Mouse (Mus musculus) bone marrow, adult 2 months (tissue): ENCODE measurements around the gene Prkcg. TPM values are rescaled to one million over a fixed set of nuclear protein-coding genes. Genes with fewer than 3 reads are reported as not detected.

Source experiments
- H3K27ac ChIP-seq: fragments of 200-500 bp; 2 replicates; pipeline ENCODE4 v1.5.1; 2012; ENCODE audit warnings: low read depth, mild to moderate bottlenecking, control low read depth, inconsistent platforms, low read length; ENCODE audit not compliant: control insufficient read depth, poor library complexity, insufficient read depth
- H3K4me1 ChIP-seq: fragments of 200-500 bp; 2 replicates; pipeline ENCODE4 v1.6.1; 2011; ENCODE audit warnings: low read length; ENCODE audit not compliant: control insufficient read depth, insufficient read depth
- H3K4me3 ChIP-seq: fragments of 200-500 bp; replicated peaks from 2 replicates; pipeline ENCODE3; 2011; ENCODE audit warnings: mild to moderate bottlenecking, low read depth, low read length, control low read depth; ENCODE audit not compliant: control insufficient read depth
- CTCF ChIP-seq: fragments of 200-500 bp; IDR thresholded peaks from 2 replicates; pipeline ENCODE4 v1.5.1; 2011; ENCODE audit warnings: low read length, control low read depth; ENCODE audit not compliant: control insufficient read depth, insufficient read depth
- POLR2A ChIP-seq: fragments of 200-500 bp; IDR thresholded peaks from 2 replicates; pipeline ENCODE4 v1.6.1; 2011; ENCODE audit warnings: low read depth, mild to moderate bottlenecking, control low read depth, low read length, borderline replicate concordance; ENCODE audit not compliant: control insufficient read depth
- WGBS: fragments of 180-500 bp; shearing (Covaris S2); methylation state at CpG from one replicate; pipeline ENCODE4 v1.1.7; 2018; 5-methylcytosine and 5-hydroxymethylcytosine counted together
- polyA plus RNA-seq: library from polyadenylated mRNA; stranded (reverse); fragments of >200 nt; gene quantifications from 2 replicates; pipeline ENCODE4 v1.2.4, GENCODE M21; 2011; ENCODE audit warnings: low replicate concordance; ENCODE audit not compliant: missing spikeins, insufficient read depth, insufficient read length

Gene Prkcg
- polyA plus RNA-seq, 1 experiment: 3.2 TPM

- Histone ChIP-seq H3K4me3 (no peak overlapping the region), H3K4me1 (no peaks in the 10 kb centered on the region), H3K27ac (no peak overlapping the region)
- TF ChIP-seq POLR2A (no peak), CTCF (no peak)
- 82% methylated on average over 4 of the region's 4 CpGs for WGBS
Observed at GRCm38 (mm10) chr7:3370407-3370806, 81.4 kb downstream of the Prkcg start.

- WGBS: 74% methylated on average over 2 of the region's 2 CpGs
- TF ChIP-seq CTCF (no peak), POLR2A (no peak)
Observed at GRCm38 (mm10) chr7:3372376-3372775, 83.4 kb downstream of the Prkcg start.

GRCm38 (mm10) chr7:3373754-3374153 is 84.8 kb downstream of the Prkcg start:
- Histone ChIP-seq H3K4me3 (no peak overlapping the region), H3K4me1 (no peaks in the 10 kb centered on the region), H3K27ac (no peak overlapping the region)
- 56% methylated on average over 8 of the region's 8 CpGs for WGBS
- TF ChIP-seq CTCF (no peak), POLR2A (no peak)

More at GRCm38 (mm10) chr7:3372376-3372775, 83.4 kb downstream of the Prkcg start:
- H3K4me1 ChIP-seq: no peaks in the 10 kb centered on the region
- H3K4me3 ChIP-seq: no peak overlapping the region
- no peak overlapping the region for H3K27ac ChIP-seq

GRCm38 (mm10) chr7:3376831-3377230 is 87.9 kb downstream of the Prkcg start:
- TF ChIP-seq POLR2A (no peak), CTCF (peak; percentile 53; the same call in 1 of the 2 replicates)
- 41% methylated on average over 4 of the region's 4 CpGs for WGBS
- Histone ChIP-seq H3K4me1 (no peaks in the 10 kb centered on the region), H3K27ac (no peak overlapping the region), H3K4me3 (no peak overlapping the region)

Other genes starting within 250 kb of the Prkcg start
- 5.3 TPM in 1 of 2 replicates, not detected in the other for gene AU018091, start 120.0 kb upstream of the Prkcg start, polyA plus RNA-seq
- gene Nlrp12, start 39.4 kb upstream of the Prkcg start, polyA plus RNA-seq: 1.2 and 7.9 TPM in 2 replicates
- 8.6 and 19.7 TPM in 2 replicates for gene Myadm, start 99 bp upstream of the Prkcg start, polyA plus RNA-seq
- gene Cacng7, start 43.8 kb downstream of the Prkcg start, polyA plus RNA-seq: 0.74 and 2.0 TPM in 2 replicates
- gene Cacng8, start 101.5 kb downstream of the Prkcg start, polyA plus RNA-seq: not detected in 2 replicates
- not detected in 2 replicates for gene Cacng6, start 135.0 kb downstream of the Prkcg start, polyA plus RNA-seq
- 7.8 and 11.9 TPM in 2 replicates for gene Tarm1, start 213.4 kb downstream of the Prkcg start, polyA plus RNA-seq